Mouse (Mus musculus) mesoderm, embryonic 11.5 days (tissue): ENCODE data around the gene Olfr1061.
"Not testable (repeated sequence)": the region's sequence is repeated elsewhere in the genome, so short reads cannot be mapped to it uniquely, and the experiment has no call there.

Experiments
- DNase-seq: peaks from one replicate; pipeline ENCODE4 v3.0.0-alpha.2; 2012; ENCODE audit warnings: low read depth, low spot score

Gene Olfr1061

GRCm38 (mm10) chr2:86413950-86414349 is at the start of gene Olfr1061:
Gene Olfr1061 (minus strand): TSS chr2:86414050.
- DNase-seq: no peak

- no peak for DNase-seq
Observed at GRCm38 (mm10) chr2:86460434-86460833, 46.6 kb upstream of the Olfr1061 start.

GRCm38 (mm10) chr2:86456169-86456568 is 42.3 kb upstream of the Olfr1061 start, which contains the start of gene Olfr1066:
Gene Olfr1066 (minus strand): TSS chr2:86456269.
- DNase-seq: no peak

DNA sequence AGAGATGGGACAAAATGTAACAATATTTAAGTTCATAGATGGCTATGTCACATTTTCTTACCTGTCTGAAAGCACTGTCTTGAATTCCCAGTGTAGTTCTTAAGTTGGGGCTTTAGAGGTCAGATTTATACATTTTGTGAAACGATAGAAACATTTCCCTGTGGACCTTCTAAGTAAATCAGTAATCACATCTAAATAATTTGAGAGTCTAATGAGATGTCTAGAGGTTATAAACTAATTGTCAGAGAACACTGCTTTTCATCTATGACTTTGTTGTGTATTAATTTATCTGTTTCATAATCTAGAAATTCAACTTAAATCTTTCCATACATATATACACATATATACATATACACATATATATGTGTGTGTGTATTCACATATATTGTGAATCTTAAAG is 36.6 kb upstream of the Olfr1061 start, which contains the start of gene Olfr1065:
TSS of gene Olfr1065 (minus strand) at position 101 of the 400 bp plus-strand sequence.
- DNase-seq: not testable (repeated sequence)

GRCm38 (mm10) chr2:86442101-86442500 is 28.3 kb upstream of the Olfr1061 start:
- DNase-seq: not testable (repeated sequence)

- not testable (repeated sequence) for DNase-seq
Observed at GRCm38 (mm10) chr2:86428511-86428910, 14.7 kb upstream of the Olfr1061 start.

GRCm38 (mm10) chr2:86426649-86427048 is 12.8 kb upstream of the Olfr1061 start, which contains the start of gene Olfr1062:
Gene Olfr1062 (minus strand): TSS chr2:86426749.
- DNase-seq: not testable (repeated sequence)

GRCm38 (mm10) chr2:86395114-86395513 is 18.7 kb downstream of the Olfr1061 start:
- no peak for DNase-seq

GRCm38 (mm10) chr2:86388461-86388860 is 25.4 kb downstream of the Olfr1061 start, which contains the start of gene Olfr1058:
Gene Olfr1058 (minus strand): TSS chr2:86388561.
- not testable (repeated sequence) for DNase-seq

DNA sequence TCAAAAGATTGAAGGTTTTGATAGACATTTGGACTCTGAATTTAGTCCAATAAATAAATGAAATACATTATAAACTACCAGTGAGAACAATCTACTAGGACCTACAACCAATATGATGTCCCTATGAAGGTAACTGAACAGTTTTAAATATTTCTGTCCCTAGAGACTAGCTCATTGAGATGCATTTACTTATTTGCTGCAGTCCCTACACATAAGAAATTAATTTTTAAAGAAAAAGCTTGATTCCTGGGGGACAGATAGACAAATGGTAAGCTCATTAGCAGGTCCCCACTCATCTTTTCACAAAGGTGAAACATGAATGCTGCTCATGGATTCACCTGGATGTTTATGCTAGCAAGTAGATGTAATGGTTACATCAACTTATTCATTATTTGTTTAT is 35.6 kb downstream of the Olfr1061 start, which contains the start of gene Olfr1057:
TSS of gene Olfr1057 (minus strand) at position 101 of the 400 bp plus-strand sequence.
- DNase-seq: no peak

DNA sequence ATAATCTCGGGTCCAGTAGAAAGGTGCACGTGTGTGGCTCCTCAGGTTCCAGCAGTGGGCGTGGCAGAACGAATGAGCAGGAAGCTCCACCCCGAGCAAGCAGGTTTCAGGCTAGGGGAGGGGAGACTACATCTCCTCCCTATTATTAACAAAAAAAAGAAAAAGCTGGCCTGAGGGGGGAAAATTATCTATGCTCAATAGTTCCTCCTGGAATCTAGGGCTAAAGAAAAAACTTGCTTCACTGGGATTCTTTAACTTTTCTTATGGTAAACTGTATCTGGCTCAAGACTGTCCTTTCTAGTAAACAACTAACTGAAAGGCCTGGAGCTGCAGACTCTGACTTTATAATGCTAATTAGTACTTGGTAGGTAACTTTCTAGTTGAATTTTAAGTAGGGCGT is 47.5 kb downstream of the Olfr1061 start:
- not testable (repeated sequence) for DNase-seq
